Mouse (Mus musculus): ENCODE data around the gene Olfr593.
"Not testable (repeated sequence)": the region's sequence is repeated elsewhere in the genome, so short reads cannot be mapped to it uniquely, and the experiment has no call there.

Olfr593 gene

GRCm38 (mm10) chr7:103211562-103211961, at the start of gene Olfr593:
Gene Olfr593, plus strand, starts transcription at chr7:103211862.
- no peak for DNase-seq (ENCODE audit: low read depth, low spot score)

- no peak for DNase-seq (ENCODE audit: low read depth, low spot score)
These were observed 42.0 kb upstream of the Olfr593 start for GRCm38 (mm10) chr7:103169697-103170096.

- no peak for DNase-seq (ENCODE audit: low read depth, low spot score)
These were observed 33.4 kb upstream of the Olfr593 start, which contains the start of gene Olfr591 for GRCm38 (mm10) chr7:103178240-103178639. Gene Olfr591, minus strand, starts transcription at chr7:103178340.

GRCm38 (mm10) chr7:103184503-103184902, 27.2 kb upstream of the Olfr593 start, which contains the start of gene Olfr592:
Gene Olfr592, plus strand, starts transcription at chr7:103184803.
- DNase-seq (ENCODE audit: low read depth, low spot score), result not testable (repeated sequence)

- not testable (repeated sequence) for DNase-seq (ENCODE audit: low read depth, low spot score)
These were observed 388 bp downstream of the Olfr593 start for GRCm38 (mm10) chr7:103212050-103212449.

GRCm38 (mm10) chr7:103216696-103217095, 5.0 kb downstream of the Olfr593 start, which contains the start of gene Olfr594:
Gene Olfr594, plus strand, starts transcription at chr7:103216996.
- no peak for DNase-seq (ENCODE audit: low read depth, low spot score)

- DNase-seq (ENCODE audit: low read depth, low spot score), result not testable (repeated sequence)
These were observed 40.7 kb downstream of the Olfr593 start, which contains the start of gene Usp17ld for GRCm38 (mm10) chr7:103252405-103252804. Gene Usp17ld, minus strand, starts transcription at chr7:103252505.
